Mouse (Mus musculus) frontal cortex, adult (tissue): ENCODE results near the gene Ppp4r1.

Experiments used
- ATAC-seq: cut with Nextera tagmentation; 2 replicates; pipeline ENCODE4 v1.9.2; 2017; ENCODE audit warnings: mild to moderate bottlenecking, moderate library complexity, mixed read lengths; ENCODE audit not compliant: low TSS enrichment

The Ppp4r1 gene

GRCm38 (mm10) chr17:65853326-65853725 is 71.0 kb downstream of the Ppp4r1 start:
- no peak for ATAC-seq

- no peak for ATAC-seq
Measured at GRCm38 (mm10) chr17:65854006-65854405, 71.6 kb downstream of the Ppp4r1 start.

- ATAC-seq = no peak
Measured at GRCm38 (mm10) chr17:65857617-65858016, 75.2 kb downstream of the Ppp4r1 start.

GRCm38 (mm10) chr17:65862579-65862978 is 80.2 kb downstream of the Ppp4r1 start:
- ATAC-seq = no peak

- ATAC-seq = peak; percentile 80
Measured at GRCm38 (mm10) chr17:65863830-65864229, 81.5 kb downstream of the Ppp4r1 start.

GRCm38 (mm10) chr17:65864742-65865141 is 82.4 kb downstream of the Ppp4r1 start:
- ATAC-seq = peak; percentile 49; the same call in 1 of the 2 replicates

GRCm38 (mm10) chr17:65865265-65865664 is 82.9 kb downstream of the Ppp4r1 start:
- ATAC-seq = no peak

GRCm38 (mm10) chr17:65866201-65866600 is 83.8 kb downstream of the Ppp4r1 start:
- no peak for ATAC-seq

GRCm38 (mm10) chr17:65867996-65868395 is 85.6 kb downstream of the Ppp4r1 start:
- no peak for ATAC-seq

- ATAC-seq = no peak
Measured at GRCm38 (mm10) chr17:65869720-65870119, 87.3 kb downstream of the Ppp4r1 start.

GRCm38 (mm10) chr17:65870146-65870545 is 87.8 kb downstream of the Ppp4r1 start:
- ATAC-seq = no peak

- 0 out of 2 replicates have a peak, but pooled peaks have one; percentile 17 for ATAC-seq
Measured at GRCm38 (mm10) chr17:65871641-65872041, 89.3 kb downstream of the Ppp4r1 start.

- ATAC-seq = no peak
Measured at GRCm38 (mm10) chr17:65872051-65872450, 89.7 kb downstream of the Ppp4r1 start.

- peak; percentile 17; the same call in 1 of the 2 replicates for ATAC-seq
Measured at GRCm38 (mm10) chr17:65872652-65873051, 90.3 kb downstream of the Ppp4r1 start.

- no peak for ATAC-seq
Measured at GRCm38 (mm10) chr17:65873156-65873555, 90.8 kb downstream of the Ppp4r1 start.

- ATAC-seq = no peak
Measured at GRCm38 (mm10) chr17:65873834-65874233, 91.5 kb downstream of the Ppp4r1 start.

- ATAC-seq = no peak
Measured at GRCm38 (mm10) chr17:65877026-65877425, 94.7 kb downstream of the Ppp4r1 start.

GRCm38 (mm10) chr17:65884061-65884669 is 101.8 kb downstream of the Ppp4r1 start:
- ATAC-seq = no peak

- peak; percentile 95 for ATAC-seq
Measured at GRCm38 (mm10) chr17:65884691-65885397, 102.5 kb downstream of the Ppp4r1 start.

- no peak for ATAC-seq
Measured at GRCm38 (mm10) chr17:65885398-65885696, 103.0 kb downstream of the Ppp4r1 start.

- ATAC-seq = peak; percentile 16
Measured at GRCm38 (mm10) chr17:65885697-65886529, 103.5 kb downstream of the Ppp4r1 start, which contains the start of gene Ralbp1. Ralbp1 (minus strand) TSS chr17:65885798.

- no peak for ATAC-seq
Measured at GRCm38 (mm10) chr17:65886571-65886970, 104.2 kb downstream of the Ppp4r1 start.

- no peak for ATAC-seq
Measured at GRCm38 (mm10) chr17:65889476-65889875, 107.1 kb downstream of the Ppp4r1 start.
